Mouse (Mus musculus) embryonic facial prominence, embryonic 13.5 days (tissue): ENCODE results near the gene Pnpla2. TPM values are rescaled to one million over a fixed set of nuclear protein-coding genes. Genes with fewer than 3 reads are reported as not detected.

Experiments used
- polyA plus RNA-seq: library from polyadenylated mRNA; unstranded; fragments of >200 nt; fragmentation: Nextera tagmentation; extraction: Ambion mirVana; gene quantifications from 2 replicates; pipeline ENCODE4 v1.2.1, GENCODE M21; 2015

Pnpla2 gene
- polyA plus RNA-seq, 1 experiment from 2014 or later = 13.4 TPM

Other genes starting within 250 kb of the Pnpla2 start
- gene Lmntd2, start 241.1 kb upstream of the Pnpla2 start, polyA plus RNA-seq = 2.8 and 3.4 TPM in 2 replicates
- 32.9 and 40.0 TPM in 2 replicates for gene Rassf7, start 239.3 kb upstream of the Pnpla2 start, polyA plus RNA-seq
- gene Phrf1, start 226.4 kb upstream of the Pnpla2 start, polyA plus RNA-seq = 78.5 and 82.0 TPM in 2 replicates
- gene Irf7, start 188.7 kb upstream of the Pnpla2 start, polyA plus RNA-seq = 2.0 and 2.4 TPM in 2 replicates
- gene Cdhr5, start 178.4 kb upstream of the Pnpla2 start, polyA plus RNA-seq = 2.0 TPM in 1 of 2 replicates, not detected in the other
- gene Sct, start 176.1 kb upstream of the Pnpla2 start, polyA plus RNA-seq = 1.1 and 1.9 TPM in 2 replicates
- gene Drd4, start 163.2 kb upstream of the Pnpla2 start, polyA plus RNA-seq = 1.3 and 1.7 TPM in 2 replicates
- gene Deaf1, start 127.5 kb upstream of the Pnpla2 start, polyA plus RNA-seq = 81.1 and 83.3 TPM in 2 replicates
- gene Tmem80, start 127.5 kb upstream of the Pnpla2 start, polyA plus RNA-seq = 57.7 and 58.0 TPM in 2 replicates
- gene Eps8l2, start 116.3 kb upstream of the Pnpla2 start, polyA plus RNA-seq = 12.1 and 13.1 TPM in 2 replicates
- gene Taldo1, start 63.0 kb upstream of the Pnpla2 start, polyA plus RNA-seq = 268 and 277 TPM in 2 replicates
- gene Gatd1, start 41.1 kb upstream of the Pnpla2 start, polyA plus RNA-seq = 73.2 and 74.2 TPM in 2 replicates
- gene Cend1, start 25.7 kb upstream of the Pnpla2 start, polyA plus RNA-seq = 2.8 and 3.4 TPM in 2 replicates
- gene Slc25a22, start 17.3 kb upstream of the Pnpla2 start, polyA plus RNA-seq = 32.4 and 35.3 TPM in 2 replicates
- gene Pidd1, start 11.2 kb upstream of the Pnpla2 start, polyA plus RNA-seq = 11.4 and 12.0 TPM in 2 replicates
- 1,344 and 1,500 TPM in 2 replicates for gene Rplp2, start 7.8 kb upstream of the Pnpla2 start, polyA plus RNA-seq
- 11.5 and 12.7 TPM in 2 replicates for gene Cracr2b, start 5.9 kb downstream of the Pnpla2 start, polyA plus RNA-seq
- gene Cd151, start 12.2 kb downstream of the Pnpla2 start, polyA plus RNA-seq = 16.5 and 16.6 TPM in 2 replicates
- 64.5 and 70.3 TPM in 2 replicates for gene Polr2l, start 19.9 kb downstream of the Pnpla2 start, polyA plus RNA-seq
- gene Tspan4, start 20.0 kb downstream of the Pnpla2 start, polyA plus RNA-seq = 46.4 and 55.6 TPM in 2 replicates
- 34.6 and 40.5 TPM in 2 replicates for gene Chid1, start 84.7 kb downstream of the Pnpla2 start, polyA plus RNA-seq
- gene Ap2a2, start 107.0 kb downstream of the Pnpla2 start, polyA plus RNA-seq = 80.1 and 82.9 TPM in 2 replicates
- 0.18 and 0.30 TPM in 2 replicates for gene Muc6, start 200.1 kb downstream of the Pnpla2 start, polyA plus RNA-seq
- gene Muc2, start 235.1 kb downstream of the Pnpla2 start, polyA plus RNA-seq = 1.4 and 1.7 TPM in 2 replicates